Mouse (Mus musculus): ENCODE measurements around the gene Cdk14. TPM values are rescaled to one million over a fixed set of nuclear protein-coding genes. Genes with fewer than 3 reads are reported as not detected.

Cdk14 gene
- polyA plus RNA-seq, 1 experiment from 2014 or later: 30.6 TPM

DNA sequence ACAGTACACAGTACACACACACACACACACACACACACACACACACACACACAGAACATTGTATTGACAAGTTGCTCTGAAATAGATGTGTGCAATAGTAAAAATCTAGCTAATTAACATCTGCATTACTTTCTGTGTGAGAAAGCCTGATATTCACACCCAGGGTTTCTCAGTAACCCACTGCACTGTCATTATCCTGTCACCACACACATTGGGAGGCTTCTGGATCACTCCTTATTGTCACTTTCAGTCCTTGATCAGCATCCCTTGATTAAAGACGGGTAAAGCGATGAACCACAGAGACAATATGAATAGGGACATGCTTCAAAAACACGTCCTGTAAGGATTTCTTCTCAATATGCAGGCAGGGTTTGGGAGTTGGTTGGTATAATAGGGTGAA is 401.2 kb downstream of the Cdk14 start:
- ATAC-seq: peak; percentile 76
- Histone ChIP-seq H3K36me3 (ENCODE audit: control insufficient read depth, insufficient read depth) (no peaks in the 10 kb centered on the region), H3K9me3 (ENCODE audit: control insufficient read depth, low read length) (no peaks in the 10 kb centered on the region), H3K4me2 (ENCODE audit: low read length) (no peak overlapping the region), H3K27ac (ENCODE audit: low read length) (no peak overlapping the region), H3K4me1 (replicated peaks; ENCODE audit: control insufficient read depth, insufficient read depth, low read length) (no peaks in the 10 kb centered on the region), H3K4me3 (replicated peaks; ENCODE audit: low read length) (no peak overlapping the region), H3K9ac (replicated peaks; ENCODE audit: low read depth, low read length) (no peak overlapping the region), H3K27me3 (replicated peaks; ENCODE audit: control insufficient read depth, insufficient read depth, low read length) (no peaks in the 10 kb centered on the region)
- WGBS: 54% methylated on average over 3 of the region's 3 CpGs

DNA sequence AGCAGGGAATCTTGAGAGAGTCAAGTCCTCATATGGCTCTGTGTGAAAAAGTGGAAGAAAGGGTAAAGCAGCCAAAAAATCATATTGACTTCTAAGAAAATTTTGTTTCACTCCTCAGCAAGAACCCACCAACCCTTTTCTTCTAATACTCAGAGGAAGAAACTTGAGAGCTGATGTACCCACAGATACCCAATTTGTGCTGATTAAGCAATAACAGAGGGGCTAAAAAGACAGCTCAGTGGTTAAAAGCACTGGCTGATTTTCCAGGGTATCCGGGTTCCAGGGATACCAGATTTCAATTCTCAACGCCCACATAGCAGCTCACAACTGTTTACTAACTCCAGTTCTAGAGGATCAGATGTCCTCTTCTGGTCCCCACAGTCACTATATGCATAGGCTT is 401.9 kb downstream of the Cdk14 start:
- 89% methylated on average over 2 of the region's 2 CpGs for WGBS
- H3K4me1 ChIP-seq (replicated peaks; ENCODE audit: control insufficient read depth, insufficient read depth, low read length): no peaks in the 10 kb centered on the region
- no peak overlapping the region for H3K4me3 ChIP-seq (replicated peaks; ENCODE audit: low read length)
- no peak overlapping the region for H3K4me2 ChIP-seq (ENCODE audit: low read length)
- no peaks in the 10 kb centered on the region for H3K27me3 ChIP-seq (replicated peaks; ENCODE audit: control insufficient read depth, insufficient read depth, low read length)
- no peak overlapping the region for H3K9ac ChIP-seq (replicated peaks; ENCODE audit: low read depth, low read length)
- H3K27ac ChIP-seq (ENCODE audit: low read length): no peak overlapping the region
- H3K9me3 ChIP-seq (ENCODE audit: control insufficient read depth, low read length): no peaks in the 10 kb centered on the region
- H3K36me3 ChIP-seq (ENCODE audit: control insufficient read depth, insufficient read depth): no peaks in the 10 kb centered on the region
- ATAC-seq: no peak

DNA sequence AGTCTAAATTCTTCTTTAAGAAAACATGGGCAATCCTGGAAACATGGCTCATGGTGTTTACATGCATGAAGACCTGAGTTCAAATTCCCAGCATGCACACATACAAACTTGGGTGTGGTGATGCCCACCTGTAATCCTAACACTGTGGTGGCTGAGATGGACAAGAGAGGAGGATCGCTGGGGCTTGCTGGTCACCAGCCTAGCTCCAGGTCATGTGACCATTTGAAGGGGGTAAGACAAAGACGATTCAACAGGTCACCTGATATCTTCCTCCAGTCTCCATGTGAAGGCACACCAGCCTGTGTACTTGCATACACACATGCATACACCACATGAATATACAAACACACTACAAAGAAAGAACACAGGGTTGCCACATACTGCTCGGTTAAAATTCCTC is 406.3 kb downstream of the Cdk14 start:
- no peak overlapping the region for H3K4me3 ChIP-seq (replicated peaks; ENCODE audit: low read length)
- H3K4me1 ChIP-seq (replicated peaks; ENCODE audit: control insufficient read depth, insufficient read depth, low read length): no peaks in the 10 kb centered on the region
- H3K4me2 ChIP-seq (ENCODE audit: low read length): no peak overlapping the region
- ATAC-seq: no peak
- H3K27me3 ChIP-seq (replicated peaks; ENCODE audit: control insufficient read depth, insufficient read depth, low read length): no peaks in the 10 kb centered on the region
- no peaks in the 10 kb centered on the region for H3K36me3 ChIP-seq (ENCODE audit: control insufficient read depth, insufficient read depth)
- H3K27ac ChIP-seq (ENCODE audit: low read length): no peak overlapping the region
- no peak overlapping the region for H3K9ac ChIP-seq (replicated peaks; ENCODE audit: low read depth, low read length)
- WGBS: 88% methylated on average over 3 of the region's 3 CpGs
- no peaks in the 10 kb centered on the region for H3K9me3 ChIP-seq (ENCODE audit: control insufficient read depth, low read length)

DNA sequence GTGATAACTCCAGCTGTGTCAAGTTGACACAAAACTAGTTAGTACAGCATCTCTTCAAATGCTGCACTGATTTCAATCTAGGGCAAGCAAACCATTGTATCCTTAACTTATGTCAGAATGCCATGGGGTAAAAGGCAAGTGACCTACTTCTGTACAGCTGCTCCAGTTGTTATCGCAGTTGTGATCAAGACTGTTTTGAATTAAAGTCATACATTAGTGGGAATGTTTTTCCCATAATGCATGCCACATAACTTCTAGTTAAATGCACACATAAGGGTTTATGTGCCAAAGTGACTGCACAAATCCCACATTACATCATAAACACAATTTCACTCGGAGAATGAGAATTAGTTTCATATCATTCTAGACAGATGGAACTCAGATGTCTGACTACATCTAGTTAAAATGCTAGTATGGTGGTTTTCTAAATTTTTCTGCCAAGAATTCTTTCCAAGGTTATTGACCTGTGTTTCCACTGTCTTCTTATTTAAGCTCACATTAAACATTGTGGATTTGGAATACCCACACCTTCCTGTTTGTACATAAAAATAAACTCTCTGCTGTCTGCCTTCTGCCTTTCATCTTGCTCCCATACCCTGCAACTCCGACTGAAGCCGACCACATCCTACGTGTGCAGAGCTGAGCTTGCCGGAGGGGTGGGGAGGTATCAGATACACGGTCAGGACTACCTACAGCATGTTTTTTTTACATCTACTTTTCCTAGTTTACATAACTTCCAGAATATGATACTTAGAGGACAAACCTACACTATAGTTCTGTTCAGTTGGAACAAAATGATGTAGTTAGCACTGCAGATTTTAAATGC is 407.4 kb downstream of the Cdk14 start:
- Histone ChIP-seq H3K9me3 (ENCODE audit: control insufficient read depth, low read length) (no peaks in the 10 kb centered on the region), H3K4me1 (replicated peaks; ENCODE audit: control insufficient read depth, insufficient read depth, low read length) (peaks cover 3% of the 10 kb centered on the region), H3K27me3 (replicated peaks; ENCODE audit: control insufficient read depth, insufficient read depth, low read length) (no peaks in the 10 kb centered on the region), H3K27ac (ENCODE audit: low read length) (no peak overlapping the region), H3K4me2 (ENCODE audit: low read length) (no peak overlapping the region), H3K9ac (replicated peaks; ENCODE audit: low read depth, low read length) (no peak overlapping the region), H3K4me3 (replicated peaks; ENCODE audit: low read length) (no peak overlapping the region), H3K36me3 (ENCODE audit: control insufficient read depth, insufficient read depth) (no peaks in the 10 kb centered on the region)
- ATAC-seq: no peak
- WGBS: 73% methylated on average over 7 of the region's 7 CpGs

DNA sequence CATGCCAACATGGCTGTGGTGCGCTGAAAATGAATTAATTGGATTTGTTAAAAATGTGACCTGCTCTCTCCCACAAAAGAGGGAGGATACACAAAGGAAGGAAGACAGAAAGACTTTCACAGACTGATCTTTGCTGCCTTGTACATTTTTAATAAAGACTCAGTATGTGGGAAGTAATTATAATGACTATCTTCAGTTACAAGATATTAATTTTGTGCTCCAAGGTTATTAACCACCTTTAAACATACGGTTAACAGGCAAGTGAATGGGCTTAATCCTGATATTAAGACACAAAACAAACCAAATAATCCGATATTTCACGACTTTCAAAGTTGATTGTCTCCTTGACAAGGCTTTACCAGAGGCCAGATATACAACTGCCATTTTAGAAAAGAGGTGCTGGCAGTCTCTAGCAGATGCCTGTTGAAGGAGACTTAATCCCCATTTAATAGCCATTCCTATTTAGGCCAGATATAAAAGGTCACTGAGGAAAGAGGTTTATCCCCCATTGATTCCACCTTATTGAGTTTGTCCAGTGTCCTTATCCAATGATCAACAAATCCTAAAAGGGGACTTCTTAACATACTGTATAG is 411.9 kb downstream of the Cdk14 start:
- H3K36me3 ChIP-seq (ENCODE audit: control insufficient read depth, insufficient read depth): no peaks in the 10 kb centered on the region
- H3K9me3 ChIP-seq (ENCODE audit: control insufficient read depth, low read length): no peaks in the 10 kb centered on the region
- no peak overlapping the region for H3K27ac ChIP-seq (ENCODE audit: low read length)
- H3K9ac ChIP-seq (replicated peaks; ENCODE audit: low read depth, low read length): no peak overlapping the region
- peaks cover 7% of the 10 kb centered on the region for H3K4me1 ChIP-seq (replicated peaks; ENCODE audit: control insufficient read depth, insufficient read depth, low read length)
- 0 out of 2 replicates have a peak, but pooled peaks have one; percentile 2 for ATAC-seq
- WGBS: 9% methylated on average over 4 of the region's 4 CpGs
- peak overlapping the region; percentile 26 for H3K4me2 ChIP-seq (ENCODE audit: low read length)
- H3K4me3 ChIP-seq (replicated peaks; ENCODE audit: low read length): no peak overlapping the region; the same call in 1 of the 2 replicates
- H3K27me3 ChIP-seq (replicated peaks; ENCODE audit: control insufficient read depth, insufficient read depth, low read length): no peaks in the 10 kb centered on the region

DNA sequence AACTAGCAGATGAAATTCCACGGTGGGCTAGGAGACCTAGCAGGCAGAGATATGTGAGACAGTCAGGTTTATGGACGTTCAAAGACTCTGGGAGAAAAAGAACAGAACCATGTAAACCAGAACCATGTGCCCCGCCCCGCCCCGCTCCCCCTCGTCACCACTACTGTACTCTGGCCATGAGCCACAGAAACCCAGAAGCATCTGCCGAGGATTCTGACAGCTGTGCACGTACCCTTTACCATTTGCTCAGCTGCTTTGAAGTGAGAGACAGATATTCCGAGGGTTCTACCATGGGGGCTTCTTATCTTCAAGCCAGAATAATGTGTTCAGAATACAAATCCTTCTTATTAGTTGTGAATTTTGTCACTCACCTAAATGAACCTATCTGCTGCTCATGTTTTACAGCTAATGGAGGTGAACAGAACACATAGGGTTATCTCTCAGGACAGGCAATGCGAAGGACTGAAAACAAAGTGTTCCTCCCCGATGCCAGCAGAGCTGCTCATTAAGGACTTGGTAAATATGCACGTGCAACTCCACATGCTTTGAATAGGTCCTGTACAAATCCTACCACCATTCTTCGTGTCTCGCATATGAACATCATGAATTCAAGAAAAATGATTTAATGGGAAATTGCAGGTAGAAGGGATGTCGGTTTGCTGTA is 412.5 kb downstream of the Cdk14 start:
- Histone ChIP-seq H3K9ac (replicated peaks; ENCODE audit: low read depth, low read length) (no peak overlapping the region), H3K4me1 (replicated peaks; ENCODE audit: control insufficient read depth, insufficient read depth, low read length) (peaks cover 7% of the 10 kb centered on the region), H3K4me2 (ENCODE audit: low read length) (peak overlapping the region; percentile 26), H3K9me3 (ENCODE audit: control insufficient read depth, low read length) (no peaks in the 10 kb centered on the region), H3K36me3 (ENCODE audit: control insufficient read depth, insufficient read depth) (no peaks in the 10 kb centered on the region), H3K27me3 (replicated peaks; ENCODE audit: control insufficient read depth, insufficient read depth, low read length) (no peaks in the 10 kb centered on the region), H3K27ac (ENCODE audit: low read length) (no peak overlapping the region), H3K4me3 (replicated peaks; ENCODE audit: low read length) (no peak overlapping the region; the same call in 1 of the 2 replicates)
- WGBS: 32% methylated on average over 15 of the region's 15 CpGs
- ATAC-seq: peak; percentile 69

DNA sequence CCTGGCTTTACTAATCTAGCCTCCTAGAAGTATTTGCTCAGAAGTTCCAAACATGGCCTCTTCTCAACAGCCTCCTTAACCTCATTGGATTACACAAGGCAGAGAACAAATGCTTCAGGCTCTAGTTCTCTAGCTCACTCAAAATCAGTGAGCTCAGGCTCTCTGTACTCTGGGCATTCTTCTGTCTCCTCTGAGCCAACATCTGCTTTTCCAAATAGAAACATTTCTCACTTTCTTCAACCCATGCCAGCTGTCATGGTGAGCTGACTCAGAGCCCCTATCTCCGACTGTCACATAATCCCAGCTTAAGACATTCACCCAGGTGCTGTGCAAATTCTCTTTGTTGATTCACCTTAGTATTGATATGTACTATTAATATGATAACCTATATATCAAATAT is 414.5 kb downstream of the Cdk14 start:
- Histone ChIP-seq H3K9ac (replicated peaks; ENCODE audit: low read depth, low read length) (no peak overlapping the region), H3K36me3 (ENCODE audit: control insufficient read depth, insufficient read depth) (no peaks in the 10 kb centered on the region), H3K27me3 (replicated peaks; ENCODE audit: control insufficient read depth, insufficient read depth, low read length) (no peaks in the 10 kb centered on the region), H3K4me3 (replicated peaks; ENCODE audit: low read length) (no peak overlapping the region), H3K9me3 (ENCODE audit: control insufficient read depth, low read length) (no peaks in the 10 kb centered on the region), H3K27ac (ENCODE audit: low read length) (no peak overlapping the region), H3K4me1 (replicated peaks; ENCODE audit: control insufficient read depth, insufficient read depth, low read length) (peaks cover 7% of the 10 kb centered on the region), H3K4me2 (ENCODE audit: low read length) (no peak overlapping the region)
- 72% methylated on average over 1 of the region's 1 CpGs for WGBS
- ATAC-seq: no peak

DNA sequence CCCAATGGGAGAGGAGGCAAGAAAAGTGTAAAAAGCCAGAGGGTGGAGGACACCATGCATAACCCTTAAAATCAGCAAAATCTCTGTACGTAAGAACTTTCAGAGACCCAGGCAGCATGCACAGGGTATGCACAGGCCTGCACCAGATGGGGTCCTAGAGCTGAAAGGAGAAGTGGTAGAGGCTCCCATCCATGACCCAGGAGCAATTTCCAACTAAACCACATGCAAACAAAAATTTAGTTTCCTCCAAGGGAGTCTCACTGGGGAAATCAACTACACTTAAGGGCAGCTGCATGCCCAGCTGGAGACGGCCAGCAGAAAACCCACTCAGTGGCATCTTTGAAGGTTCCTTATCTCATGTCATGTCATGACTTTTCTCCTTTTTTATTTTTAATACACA is 415.4 kb downstream of the Cdk14 start:
- 93% methylated on average over 2 of the region's 2 CpGs for WGBS
- Histone ChIP-seq H3K4me3 (replicated peaks; ENCODE audit: low read length) (no peak overlapping the region), H3K9ac (replicated peaks; ENCODE audit: low read depth, low read length) (no peak overlapping the region), H3K27me3 (replicated peaks; ENCODE audit: control insufficient read depth, insufficient read depth, low read length) (no peaks in the 10 kb centered on the region), H3K36me3 (ENCODE audit: control insufficient read depth, insufficient read depth) (no peaks in the 10 kb centered on the region), H3K4me1 (replicated peaks; ENCODE audit: control insufficient read depth, insufficient read depth, low read length) (peaks cover 7% of the 10 kb centered on the region), H3K27ac (ENCODE audit: low read length) (no peak overlapping the region), H3K9me3 (ENCODE audit: control insufficient read depth, low read length) (no peaks in the 10 kb centered on the region), H3K4me2 (ENCODE audit: low read length) (no peak overlapping the region)
- ATAC-seq: no peak

DNA sequence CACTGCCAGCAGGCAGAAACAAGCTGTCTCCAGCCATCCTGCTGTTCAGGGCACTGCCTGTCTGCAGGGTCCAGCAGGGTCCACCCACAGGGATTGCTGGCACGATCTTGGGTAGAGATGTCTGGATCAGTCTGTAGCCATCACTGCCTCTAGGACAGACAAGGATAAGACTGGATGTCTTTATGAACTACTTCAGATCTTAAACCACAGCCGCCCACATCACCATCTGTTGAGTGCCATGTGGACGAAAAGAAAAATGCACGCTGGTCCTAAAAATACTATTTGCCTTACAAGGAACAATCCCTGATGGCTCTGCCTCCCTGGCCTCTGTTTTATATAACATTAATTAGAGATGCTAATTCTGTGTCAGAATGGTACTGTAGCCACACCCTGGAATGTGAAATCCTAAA is 426.9 kb downstream of the Cdk14 start:
- H3K27ac ChIP-seq (ENCODE audit: low read length): no peak overlapping the region
- H3K9ac ChIP-seq (replicated peaks; ENCODE audit: low read depth, low read length): no peak overlapping the region
- peaks cover 13% of the 10 kb centered on the region for H3K4me1 ChIP-seq (replicated peaks; ENCODE audit: control insufficient read depth, insufficient read depth, low read length)
- no peaks in the 10 kb centered on the region for H3K36me3 ChIP-seq (ENCODE audit: control insufficient read depth, insufficient read depth)
- no peak overlapping the region for H3K4me2 ChIP-seq (ENCODE audit: low read length)
- H3K4me3 ChIP-seq (replicated peaks; ENCODE audit: low read length): no peak overlapping the region
- ATAC-seq: peak; percentile 14; the same call in 1 of the 2 replicates
- 70% methylated on average over 4 of the region's 4 CpGs for WGBS
- no peaks in the 10 kb centered on the region for H3K27me3 ChIP-seq (replicated peaks; ENCODE audit: control insufficient read depth, insufficient read depth, low read length)
- H3K9me3 ChIP-seq (ENCODE audit: control insufficient read depth, low read length): no peaks in the 10 kb centered on the region
